Mouse (Mus musculus): ENCODE results near the gene Cradd. TPM values are rescaled to one million over a fixed set of nuclear protein-coding genes. Genes with fewer than 3 reads are reported as not detected.

The Cradd gene
- polyA plus RNA-seq, 1 experiment = 9.5 TPM

DNA sequence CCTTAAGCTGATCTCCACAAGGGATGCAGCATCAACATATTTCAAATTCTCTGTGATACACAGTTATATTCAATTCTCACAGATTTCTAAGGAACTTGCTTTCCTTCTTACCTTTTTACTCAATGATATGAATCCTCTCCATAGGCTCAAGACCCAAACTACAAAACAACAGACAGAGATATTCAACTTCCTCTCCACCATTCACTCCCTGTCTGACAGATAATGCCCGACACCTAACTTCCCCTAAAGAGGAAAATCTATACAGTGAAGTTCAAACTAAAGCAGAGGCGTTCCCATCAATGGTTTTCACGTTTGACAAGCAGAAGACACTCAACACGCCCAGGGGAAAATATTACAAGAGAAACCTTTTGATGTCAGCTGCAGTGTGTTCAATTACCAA is 97.2 kb downstream of the Cradd start:
- TF ChIP-seq TCF12 (IDR thresholded peaks at IDR 0.05; ENCODE audit: insufficient read depth, poor library complexity, severe bottlenecking) (no peak), MYOG (IDR thresholded peaks at IDR 0.05; ENCODE audit: control insufficient read depth in 1 of 3, insufficient read depth in 1 of 3, insufficient read length in 2 of 3, low read depth in 2 of 3) (no peak), MAX (IDR thresholded peaks at IDR 0.05; ENCODE audit: low read depth) (no peak), TCF3 (IDR thresholded peaks at IDR 0.05; ENCODE audit: insufficient read length, low read depth) (no peak), SRF (IDR thresholded peaks at IDR 0.05; ENCODE audit: control insufficient read depth, insufficient read length, low read depth) (no peak), CEBPB (IDR thresholded peaks at IDR 0.05; ENCODE audit: insufficient read depth, poor library complexity, severe bottlenecking) (no peak)

GRCm38 (mm10) chr10:95225006-95225405 is 98.9 kb downstream of the Cradd start:
- Histone ChIP-seq H3K79me2 (ENCODE audit: control insufficient read depth, insufficient read depth) (no peaks in the 10 kb centered on the region), H3K36me3 (ENCODE audit: control insufficient read depth, insufficient read depth) (no peaks in the 10 kb centered on the region), H3ac (ENCODE audit: control insufficient read depth, insufficient read length) (no peak overlapping the region), H3K27me3 (ENCODE audit: control insufficient read depth, insufficient read depth, insufficient read length) (no peaks in the 10 kb centered on the region), H3K4me2 (ENCODE audit: low read depth) (no peak overlapping the region), H3K4me3 (no peak overlapping the region)
- TF ChIP-seq MAX (IDR thresholded peaks at IDR 0.05; ENCODE audit: low read depth) = no peak
- no peak for TF ChIP-seq USF1 (IDR thresholded peaks at IDR 0.05; ENCODE audit: low read depth)
- TF ChIP-seq TCF3 (IDR thresholded peaks at IDR 0.05; ENCODE audit: insufficient read length, low read depth) = no peak
- TF ChIP-seq MYOD1 (IDR thresholded peaks at IDR 0.05; ENCODE audit: control insufficient read depth in 1 of 3, insufficient read length in 2 of 3, low read depth in 2 of 3) = no peak
- no peak for TF ChIP-seq TCF12 (IDR thresholded peaks at IDR 0.05; ENCODE audit: insufficient read depth, poor library complexity, severe bottlenecking)
- TF ChIP-seq MYOG (IDR thresholded peaks at IDR 0.05; ENCODE audit: control insufficient read depth in 1 of 3, insufficient read depth in 1 of 3, insufficient read length in 2 of 3, low read depth in 2 of 3) = no peak
- TF ChIP-seq CEBPB (IDR thresholded peaks at IDR 0.05; ENCODE audit: insufficient read depth, poor library complexity, severe bottlenecking) = no peak
- no peak for TF ChIP-seq REST (IDR thresholded peaks at IDR 0.05; ENCODE audit: insufficient read depth, insufficient read length)
- no peak for TF ChIP-seq E2F4 (IDR thresholded peaks at IDR 0.05; ENCODE audit: insufficient read depth)
- TF ChIP-seq POLR2A (IDR thresholded peaks at IDR 0.05; ENCODE audit: insufficient read length, low read depth) = no peak

More for the DNA sequence above, 97.2 kb downstream of the Cradd start:
- H3K79me2 ChIP-seq (ENCODE audit: control insufficient read depth, insufficient read depth) = no peaks in the 10 kb centered on the region
- H3K36me3 ChIP-seq (ENCODE audit: control insufficient read depth, insufficient read depth) = no peaks in the 10 kb centered on the region
- H3K27me3 ChIP-seq (ENCODE audit: control insufficient read depth, insufficient read depth, insufficient read length) = no peaks in the 10 kb centered on the region
- no peak overlapping the region for H3ac ChIP-seq (ENCODE audit: control insufficient read depth, insufficient read length)
- H3K4me2 ChIP-seq (ENCODE audit: low read depth) = no peak overlapping the region
- H3K4me3 ChIP-seq = no peak overlapping the region

DNA sequence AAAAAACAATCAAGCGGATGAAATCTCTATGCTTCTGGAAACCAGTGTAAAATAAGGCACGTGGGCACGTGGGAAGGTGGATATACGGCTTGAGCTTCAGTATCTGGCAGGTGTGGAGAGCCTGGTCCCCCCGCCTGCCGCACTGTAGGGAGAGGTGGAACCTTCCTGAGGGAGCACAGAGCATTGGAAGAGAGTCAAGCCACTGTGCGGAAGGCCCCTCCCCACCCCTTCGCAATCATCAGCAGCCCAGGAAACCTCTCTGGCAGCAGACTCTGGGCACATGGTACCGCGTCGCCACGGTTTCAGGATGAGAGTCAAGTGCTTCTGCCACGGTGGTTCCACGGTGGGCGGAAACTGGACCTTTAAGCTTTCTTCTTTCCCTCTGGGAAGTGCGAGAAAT is 100.7 kb downstream of the Cradd start:
- no peak overlapping the region for H3ac ChIP-seq (ENCODE audit: control insufficient read depth, insufficient read length)
- TF ChIP-seq TCF3 (IDR thresholded peaks at IDR 0.05; ENCODE audit: insufficient read length, low read depth) (no peak), TCF12 (IDR thresholded peaks at IDR 0.05; ENCODE audit: insufficient read depth, poor library complexity, severe bottlenecking) (no peak), POLR2A (IDR thresholded peaks at IDR 0.05; ENCODE audit: insufficient read length, low read depth) (no peak)
- no peak overlapping the region for H3K4me3 ChIP-seq
- no peaks in the 10 kb centered on the region for H3K27me3 ChIP-seq (ENCODE audit: control insufficient read depth, insufficient read depth, insufficient read length)
- no peaks in the 10 kb centered on the region for H3K79me2 ChIP-seq (ENCODE audit: control insufficient read depth, insufficient read depth)
- H3K4me2 ChIP-seq (ENCODE audit: low read depth) = no peak overlapping the region
- H3K36me3 ChIP-seq (ENCODE audit: control insufficient read depth, insufficient read depth) = no peaks in the 10 kb centered on the region

DNA sequence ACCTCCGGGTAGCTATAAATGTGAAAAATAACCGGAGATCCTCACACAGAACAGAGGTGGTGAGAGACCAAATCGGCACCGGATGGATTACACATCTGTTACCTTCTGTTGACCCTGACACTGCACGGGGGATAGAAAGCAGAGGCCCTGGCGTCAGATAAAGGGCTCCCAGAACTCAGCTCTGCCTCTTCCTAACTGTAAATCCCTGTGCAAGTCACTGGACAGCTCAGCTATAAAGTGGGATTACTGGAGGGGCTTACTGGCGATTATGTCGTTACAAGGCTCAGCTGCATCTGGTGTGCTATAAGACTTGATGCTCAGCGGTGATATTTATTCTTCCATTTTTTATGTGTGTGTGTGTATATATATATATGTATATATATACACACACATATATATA is 102.0 kb downstream of the Cradd start:
- no peak overlapping the region for H3K4me3 ChIP-seq
- H3K79me2 ChIP-seq (ENCODE audit: control insufficient read depth, insufficient read depth) = no peaks in the 10 kb centered on the region
- no peaks in the 10 kb centered on the region for H3K27me3 ChIP-seq (ENCODE audit: control insufficient read depth, insufficient read depth, insufficient read length)
- no peaks in the 10 kb centered on the region for H3K36me3 ChIP-seq (ENCODE audit: control insufficient read depth, insufficient read depth)
- H3ac ChIP-seq (ENCODE audit: control insufficient read depth, insufficient read length) = no peak overlapping the region
- no peak overlapping the region for H3K4me2 ChIP-seq (ENCODE audit: low read depth)
- TF ChIP-seq TCF3 (IDR thresholded peaks at IDR 0.05; ENCODE audit: insufficient read length, low read depth) (no peak), REST (IDR thresholded peaks at IDR 0.05; ENCODE audit: insufficient read depth, insufficient read length) (no peak), MYOG (IDR thresholded peaks at IDR 0.05; ENCODE audit: control insufficient read depth in 1 of 3, insufficient read depth in 1 of 3, insufficient read length in 2 of 3, low read depth in 2 of 3) (no peak)

DNA sequence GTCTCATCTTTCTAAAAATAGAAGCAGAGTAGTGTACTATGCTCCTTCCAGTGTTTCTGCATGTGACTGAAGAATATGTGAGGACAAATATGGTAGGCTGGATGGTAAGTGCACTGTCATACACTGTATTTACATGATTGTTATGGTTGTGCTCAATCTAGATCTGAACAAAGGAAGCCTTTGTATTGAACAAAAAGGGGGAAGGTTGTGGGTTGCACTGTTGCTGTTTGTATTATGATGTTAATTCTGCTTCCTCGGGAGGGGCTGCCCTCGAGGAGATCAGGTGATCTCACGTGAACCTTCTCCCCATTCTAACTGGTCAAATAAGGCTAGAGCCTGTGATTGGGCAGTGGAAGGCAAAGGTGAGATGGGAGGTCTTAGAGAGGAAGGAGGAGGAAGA is 103.4 kb downstream of the Cradd start:
- H3K4me2 ChIP-seq (ENCODE audit: low read depth) = no peak overlapping the region
- H3K36me3 ChIP-seq (ENCODE audit: control insufficient read depth, insufficient read depth) = no peaks in the 10 kb centered on the region
- H3ac ChIP-seq (ENCODE audit: control insufficient read depth, insufficient read length) = no peak overlapping the region
- no peaks in the 10 kb centered on the region for H3K27me3 ChIP-seq (ENCODE audit: control insufficient read depth, insufficient read depth, insufficient read length)
- H3K4me3 ChIP-seq = no peak overlapping the region
- no peak for TF ChIP-seq SRF (IDR thresholded peaks at IDR 0.05; ENCODE audit: control insufficient read depth, insufficient read length, low read depth)
- no peak for TF ChIP-seq MYOG (IDR thresholded peaks at IDR 0.05; ENCODE audit: control insufficient read depth in 1 of 3, insufficient read depth in 1 of 3, insufficient read length in 2 of 3, low read depth in 2 of 3)
- no peak for TF ChIP-seq POLR2A (IDR thresholded peaks at IDR 0.05; ENCODE audit: insufficient read length, low read depth)
- TF ChIP-seq TCF3 (IDR thresholded peaks at IDR 0.05; ENCODE audit: insufficient read length, low read depth) = no peak
- no peak for TF ChIP-seq E2F4 (IDR thresholded peaks at IDR 0.05; ENCODE audit: insufficient read depth)
- no peak for TF ChIP-seq REST (IDR thresholded peaks at IDR 0.05; ENCODE audit: insufficient read depth, insufficient read length)
- no peak for TF ChIP-seq CEBPB (IDR thresholded peaks at IDR 0.05; ENCODE audit: insufficient read depth, poor library complexity, severe bottlenecking)
- TF ChIP-seq TCF12 (IDR thresholded peaks at IDR 0.05; ENCODE audit: insufficient read depth, poor library complexity, severe bottlenecking) = no peak
- no peak for TF ChIP-seq MYOD1 (IDR thresholded peaks at IDR 0.05; ENCODE audit: control insufficient read depth in 1 of 3, insufficient read length in 2 of 3, low read depth in 2 of 3)
- TF ChIP-seq USF1 (IDR thresholded peaks at IDR 0.05; ENCODE audit: low read depth) = no peak
- TF ChIP-seq POLR2AphosphoS2 (IDR thresholded peaks at IDR 0.05; ENCODE audit: insufficient read length, low read depth) = no peak
- TF ChIP-seq MAX (IDR thresholded peaks at IDR 0.05; ENCODE audit: low read depth) = no peak
- no peaks in the 10 kb centered on the region for H3K79me2 ChIP-seq (ENCODE audit: control insufficient read depth, insufficient read depth)
